Mouse (Mus musculus) liver, embryonic 14.5 days (tissue): ENCODE measurements at regions not wholly inside any gene's neighbourhood (a gene's known extent, or its start where the extent isn't known, plus 50 kb on each side); places are given as distances from the start of the nearest gene placed in this dataset.

Experiments used
- ATAC-seq: fragments of 200-750 bp; cut with Nextera tagmentation; 2 replicates; pipeline ENCODE4 v1.8.0; 2017; ENCODE audit warnings: moderate number of reproducible peaks, mild to moderate bottlenecking, moderate library complexity; ENCODE audit not compliant: insufficient read depth
- DNase-seq, 3 experiments: peaks; one replicate each; pipeline ENCODE4 v3.0.0-alpha.2; 2012 to 2013; ENCODE audit warnings: low read depth in 3 of 3, low spot score in 3 of 3
- H3K27ac ChIP-seq: fragments of 300-500 bp; sonication (generic); 2 replicates; pipeline ENCODE4 v1.5.1; 2014; ENCODE audit warnings: moderate library complexity, mild to moderate bottlenecking, control low read depth, inconsistent platforms
- H3K27me3 ChIP-seq: fragments of 300-500 bp; sonication (generic); 2 replicates; pipeline ENCODE4 v1.6.1; 2014; ENCODE audit warnings: mild to moderate bottlenecking, low read length, moderate library complexity; ENCODE audit not compliant: control insufficient read depth, insufficient read depth
- H3K36me3 ChIP-seq: fragments of 300-500 bp; sonication (generic); replicated peaks from 2 replicates; pipeline ENCODE4 v1.6.1; 2014; ENCODE audit warnings: low read depth; ENCODE audit not compliant: control insufficient read depth, insufficient read depth
- H3K4me1 ChIP-seq, 2 experiments: fragments of 200-500 bp in 1 of 2; fragments of 300-500 bp in 1 of 2; sonication (generic) in 1 of 2; replicated peaks; 2 replicates each; pipeline ENCODE4 v1.6.1; 2012 to 2014; ENCODE audit warnings: antibody characterized with exemption in 1 of 2, inconsistent platforms in 1 of 2, low read length in 1 of 2; ENCODE audit not compliant: control insufficient read depth in 2 of 2, insufficient read depth in 2 of 2
- H3K4me2 ChIP-seq: fragments of 300-500 bp; sonication (generic); 2 replicates; pipeline ENCODE4 v1.6.1; 2014; ENCODE audit warnings: low read depth, mild to moderate bottlenecking, control low read depth, moderate library complexity
- H3K4me3 ChIP-seq, 2 experiments: fragments of 200-500 bp in 1 of 2; fragments of 300-500 bp in 1 of 2; sonication (generic) in 1 of 2; 2 replicates each; pipeline ENCODE4 v1.5.1; 2012 to 2014; ENCODE audit warnings: low read depth in 2 of 2, low read length in 2 of 2, mild to moderate bottlenecking in 2 of 2, control low read depth in 1 of 2, inconsistent platforms in 1 of 2, moderate library complexity in 1 of 2; ENCODE audit not compliant: insufficient read depth in 1 of 2
- H3K9ac ChIP-seq: fragments of 300-500 bp; sonication (generic); replicated peaks from 2 replicates; pipeline ENCODE4 v1.6.1; 2014; ENCODE audit warnings: mild to moderate bottlenecking, control low read depth, moderate library complexity
- H3K9me3 ChIP-seq: fragments of 300-500 bp; sonication (generic); 2 replicates; pipeline ENCODE4 v1.6.1; 2016; ENCODE audit warnings: low read length, mixed read lengths; ENCODE audit not compliant: control insufficient read depth
- CTCF ChIP-seq: IDR thresholded peaks from 2 replicates; pipeline ENCODE4 v1.5.1; 2016; ENCODE audit warnings: antibody characterized with exemption, low read depth, control low read depth
- EP300 ChIP-seq: IDR thresholded peaks from 2 replicates; pipeline ENCODE4 v1.6.1; 2016; ENCODE audit warnings: antibody characterized with exemption, low read depth
- WGBS: fragments of 180-500 bp; shearing (Covaris S2); extraction: QIAGEN DNeasy Blood & Tissue Kit; methylation state at CpG from one replicate; pipeline ENCODE4 v1.1.7; 2014; ENCODE audit not compliant: insufficient replicate concordance; 5-methylcytosine and 5-hydroxymethylcytosine counted together

DNA sequence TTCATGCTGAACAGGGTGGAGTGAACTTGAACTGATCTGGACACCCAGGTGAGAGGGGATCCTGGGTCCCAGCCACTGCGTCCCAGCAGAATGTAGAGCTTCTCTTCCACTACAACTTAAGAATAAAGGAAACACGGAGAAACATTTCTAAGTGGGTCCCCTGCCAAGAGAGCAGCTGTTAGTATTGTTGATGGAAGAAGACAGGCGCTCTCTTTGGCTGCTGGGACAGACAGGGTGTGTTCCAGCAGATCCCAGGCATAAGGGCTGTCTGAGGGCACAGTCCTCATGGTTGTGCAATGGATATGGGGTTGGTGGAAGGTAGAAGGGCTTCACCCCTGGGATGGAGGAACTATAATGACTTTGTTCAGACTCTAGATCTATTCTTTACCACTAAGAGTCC is 65.5 kb upstream of the Gm11983 start:
- H3K4me2 ChIP-seq: no peak overlapping the region
- DNase-seq (no peak), ATAC-seq (no peak)
- no peak overlapping the region for H3K27ac ChIP-seq
- no peak overlapping the region for H3K9ac ChIP-seq
- H3K36me3 ChIP-seq: no peaks in the 10 kb centered on the region
- no peak overlapping the region for H3K4me3 ChIP-seq
- H3K4me1 ChIP-seq: no peaks in the 10 kb centered on the region
- no peaks in the 10 kb centered on the region for H3K27me3 ChIP-seq
- no peak for TF ChIP-seq EP300
- TF ChIP-seq CTCF: no peak
- WGBS: 53% methylated on average over 3 of the region's 3 CpGs
- no peaks in the 10 kb centered on the region for H3K9me3 ChIP-seq

DNA sequence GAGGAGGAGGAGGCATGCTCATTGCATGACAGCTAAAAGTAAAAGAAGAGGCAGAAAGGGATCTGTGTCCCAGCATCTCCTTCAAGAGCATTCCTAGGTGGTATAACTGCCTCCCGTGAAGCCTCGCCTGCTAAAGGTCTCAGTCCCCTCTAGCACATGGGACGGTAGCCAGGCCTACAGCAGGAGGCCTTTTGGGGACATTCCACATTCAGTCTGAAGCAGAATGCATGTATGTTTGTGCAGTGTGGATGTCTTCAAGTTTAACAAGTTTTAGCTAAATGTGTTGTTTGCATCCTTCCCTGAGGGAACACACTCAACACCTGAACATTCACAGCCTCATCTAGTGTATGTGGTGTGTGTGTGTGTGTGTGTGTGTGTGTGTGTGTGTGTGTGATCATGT is 64.8 kb upstream of the Gm11983 start:
- Histone ChIP-seq H3K27me3 (no peaks in the 10 kb centered on the region), H3K4me3 (no peak overlapping the region), H3K27ac (no peak overlapping the region), H3K36me3 (no peaks in the 10 kb centered on the region), H3K4me1 (no peaks in the 10 kb centered on the region), H3K9ac (no peak overlapping the region), H3K9me3 (no peaks in the 10 kb centered on the region), H3K4me2 (no peak overlapping the region)
- WGBS: 38% methylated on average over 3 of the region's 3 CpGs
- no peak for TF ChIP-seq EP300
- TF ChIP-seq CTCF: no peak
- no peak for DNase-seq
- no peak for ATAC-seq

DNA sequence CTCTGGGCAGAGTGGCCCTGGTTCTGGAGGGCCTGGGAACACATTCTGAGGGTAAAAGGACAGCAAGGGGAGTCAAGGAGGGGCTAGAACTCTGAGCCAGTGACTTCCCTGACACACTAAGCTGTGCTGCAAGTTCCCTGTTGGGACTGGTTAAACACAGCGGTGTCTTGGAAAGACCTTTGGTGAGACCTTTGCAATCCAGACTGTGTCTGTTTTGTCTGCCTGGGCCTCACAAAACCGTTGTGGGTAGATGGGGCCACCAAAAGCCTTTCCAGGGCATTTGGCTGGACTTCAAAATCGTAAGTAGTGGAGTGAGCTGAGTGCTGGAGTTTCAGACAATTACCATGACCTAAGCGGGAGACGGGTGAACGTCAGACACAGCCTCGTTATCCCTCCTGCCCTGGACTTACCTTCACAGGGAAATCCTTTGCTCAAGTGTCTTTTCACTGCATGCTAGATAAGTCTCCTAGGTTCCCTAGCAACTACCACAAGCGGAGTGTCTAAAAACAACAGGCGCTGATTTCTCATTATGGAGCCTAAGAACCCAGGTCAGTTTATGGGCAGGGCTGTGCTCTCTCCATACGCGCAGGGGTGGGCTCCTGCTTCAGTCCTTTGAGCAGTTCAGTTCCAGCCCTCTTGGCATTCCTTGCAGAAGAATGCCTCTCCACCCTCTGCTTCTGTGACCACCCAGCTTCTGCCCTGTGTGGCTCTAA is 63.5 kb upstream of the Gm11983 start:
- no peak for DNase-seq
- no peaks in the 10 kb centered on the region for H3K4me1 ChIP-seq
- H3K27ac ChIP-seq: no peak overlapping the region
- no peak overlapping the region for H3K4me2 ChIP-seq
- H3K4me3 ChIP-seq: no peak overlapping the region
- TF ChIP-seq CTCF (no peak), EP300 (no peak)
- H3K9ac ChIP-seq: no peak overlapping the region
- 62% methylated on average over 11 of the region's 11 CpGs for WGBS
- H3K36me3 ChIP-seq: no peaks in the 10 kb centered on the region
- H3K27me3 ChIP-seq: no peaks in the 10 kb centered on the region
- ATAC-seq: no peak
- H3K9me3 ChIP-seq: no peaks in the 10 kb centered on the region

DNA sequence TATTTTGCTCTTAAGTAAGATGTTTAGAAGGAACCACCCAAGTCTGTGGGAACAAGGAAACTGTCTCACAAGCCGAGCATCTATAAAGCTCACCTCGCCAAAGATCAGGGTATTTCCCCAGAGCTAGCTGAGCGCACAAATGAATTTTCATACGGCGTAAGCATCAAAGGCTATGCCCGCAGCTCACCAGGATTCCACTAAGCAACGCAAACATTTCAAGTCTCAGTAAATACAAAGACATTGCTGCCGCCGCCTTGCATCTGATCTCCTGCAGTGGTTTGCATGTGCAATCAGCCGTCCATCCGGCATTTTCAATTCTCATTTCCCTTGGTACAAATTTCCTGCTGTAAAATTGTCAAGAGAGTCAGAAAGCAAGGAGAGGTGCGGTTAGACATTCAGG is 62.9 kb upstream of the Gm11983 start:
- 61% methylated on average over 12 of the region's 12 CpGs for WGBS
- H3K27ac ChIP-seq: no peak overlapping the region
- DNase-seq (no peak), ATAC-seq (no peak)
- H3K9ac ChIP-seq: no peak overlapping the region
- H3K4me2 ChIP-seq: no peak overlapping the region
- TF ChIP-seq CTCF (no peak), EP300 (no peak)
- H3K4me3 ChIP-seq: no peak overlapping the region
- no peaks in the 10 kb centered on the region for H3K27me3 ChIP-seq
- H3K9me3 ChIP-seq: no peaks in the 10 kb centered on the region
- 0 out of 4 replicates have a peak, but pooled peaks cover 0 to under 1% of the 10 kb centered on the region in 2 experiments for H3K4me1 ChIP-seq
- H3K36me3 ChIP-seq: no peaks in the 10 kb centered on the region

DNA sequence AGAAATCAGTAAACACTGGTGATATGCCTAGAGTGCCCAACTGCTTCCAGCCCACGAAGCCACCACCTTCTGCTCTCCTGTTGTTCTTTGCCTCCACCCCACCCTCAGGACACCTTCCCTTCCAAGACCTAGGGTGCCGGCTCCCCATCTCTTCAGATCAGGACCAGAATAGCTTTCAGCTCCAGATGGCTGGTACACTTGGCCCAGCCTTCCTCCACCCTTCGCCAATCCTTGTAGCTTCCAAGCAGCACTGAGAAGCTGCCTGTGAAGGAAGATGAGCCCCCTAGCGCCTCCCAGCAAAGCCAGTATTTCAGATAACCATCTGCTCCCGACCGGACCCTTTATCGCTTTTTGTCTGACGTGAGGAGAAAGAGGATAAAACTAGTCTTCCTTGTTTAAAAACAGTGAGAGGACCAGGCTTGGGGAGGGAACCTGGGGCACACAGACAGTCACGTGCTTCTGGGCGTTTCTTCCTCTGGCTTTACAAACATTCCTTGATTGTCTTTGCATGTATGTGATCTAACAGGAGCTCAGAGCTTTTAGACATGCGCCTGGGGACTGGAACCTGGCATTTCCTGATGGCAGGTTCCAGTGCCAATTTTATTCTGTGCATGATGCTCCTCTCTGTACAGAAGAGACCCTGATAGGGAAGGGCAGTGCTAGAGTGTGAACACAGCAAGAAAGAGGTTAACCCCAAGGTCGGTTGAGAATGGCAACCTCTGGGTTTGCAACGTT is 62.0 kb upstream of the Gm11983 start:
- Histone ChIP-seq H3K9ac (no peak overlapping the region), H3K9me3 (no peaks in the 10 kb centered on the region), H3K4me2 (no peak overlapping the region), H3K27ac (no peak overlapping the region), H3K36me3 (no peaks in the 10 kb centered on the region), H3K4me1 (0 out of 4 replicates have a peak, but pooled peaks cover 0 to 6% of the 10 kb centered on the region in 2 experiments), H3K27me3 (no peaks in the 10 kb centered on the region), H3K4me3 (no peak overlapping the region)
- DNase-seq (no peak), ATAC-seq (no peak)
- no peak for TF ChIP-seq CTCF
- no peak for TF ChIP-seq EP300
- WGBS: 51% methylated on average over 13 of the region's 13 CpGs
